Mouse (Mus musculus) megakaryocyte, embryonic 14.5 days (primary cell): Measurements from ENCODE around the gene Nup88. TPM values are rescaled to one million over a fixed set of nuclear protein-coding genes. Genes with fewer than 3 reads are reported as not detected.
"Not testable (repeated sequence)": the region's sequence is repeated elsewhere in the genome, so short reads cannot be mapped to it uniquely, and the experiment has no call there.

Source experiments
- H3K27me3 ChIP-seq: replicated peaks from 2 replicates; pipeline ENCODE3; 2012; ENCODE audit warnings: inconsistent platforms
- H3K36me3 ChIP-seq: replicated peaks from 2 replicates; pipeline ENCODE3; 2012; ENCODE audit warnings: low read length, inconsistent platforms, mixed read lengths
- H3K4me1 ChIP-seq: 2 replicates; pipeline ENCODE4 v1.6.1; 2012; ENCODE audit warnings: inconsistent platforms
- H3K4me3 ChIP-seq: replicated peaks from 2 replicates; pipeline ENCODE3; 2012; ENCODE audit warnings: moderate library complexity, mild to moderate bottlenecking, inconsistent platforms
- H3K9me3 ChIP-seq: 2 replicates; pipeline ENCODE4 v1.6.1; 2012; ENCODE audit warnings: inconsistent platforms
- FLI1 ChIP-seq: IDR thresholded peaks from 2 replicates; pipeline ENCODE4 v1.6.1; 2012; ENCODE audit warnings: low read length, inconsistent platforms, mixed read lengths
- GATA1 ChIP-seq: IDR thresholded peaks from 3 replicates; pipeline ENCODE4 v1.6.1; 2012; ENCODE audit warnings: mixed read lengths, low read length, inconsistent platforms, borderline replicate concordance
- polyA plus RNA-seq: library from polyadenylated mRNA; stranded (reverse); fragments of >175 nt; gene quantifications from 2 replicates; pipeline ENCODE4 v1.2.3, GENCODE M21; 2012; ENCODE audit warnings: low replicate concordance; ENCODE audit not compliant: insufficient read depth

Nup88 gene
- polyA plus RNA-seq, 1 experiment: 21.9 TPM

DNA sequence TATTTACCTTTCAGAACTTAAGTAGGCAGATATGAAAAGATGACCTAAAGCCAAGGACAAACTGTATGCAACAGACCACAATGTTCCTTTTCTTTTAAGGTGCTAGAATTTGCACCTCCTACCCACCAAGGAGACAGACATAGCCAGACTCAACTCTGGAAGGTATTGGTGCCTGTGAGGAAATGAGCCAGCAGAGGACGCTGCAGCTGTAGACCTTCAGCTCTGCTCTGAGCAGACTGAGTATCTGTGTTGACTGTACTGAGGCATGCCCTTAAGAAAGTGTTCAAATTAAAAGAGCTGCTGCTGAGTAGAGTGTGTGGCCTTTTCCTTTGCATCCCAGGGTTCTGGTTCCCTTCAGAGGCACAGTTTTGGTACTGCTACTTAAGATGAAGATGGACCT lies 27.2 kb downstream of the Nup88 start:
- no peaks in the 10 kb centered on the region for H3K27me3 ChIP-seq
- peaks cover 5% of the 10 kb centered on the region for H3K4me1 ChIP-seq
- no peak overlapping the region for H3K4me3 ChIP-seq
- H3K9me3 ChIP-seq: no peaks in the 10 kb centered on the region
- TF ChIP-seq FLI1: no peak
- TF ChIP-seq GATA1: no peak
- H3K36me3 ChIP-seq: peaks cover 96% of the 10 kb centered on the region

DNA sequence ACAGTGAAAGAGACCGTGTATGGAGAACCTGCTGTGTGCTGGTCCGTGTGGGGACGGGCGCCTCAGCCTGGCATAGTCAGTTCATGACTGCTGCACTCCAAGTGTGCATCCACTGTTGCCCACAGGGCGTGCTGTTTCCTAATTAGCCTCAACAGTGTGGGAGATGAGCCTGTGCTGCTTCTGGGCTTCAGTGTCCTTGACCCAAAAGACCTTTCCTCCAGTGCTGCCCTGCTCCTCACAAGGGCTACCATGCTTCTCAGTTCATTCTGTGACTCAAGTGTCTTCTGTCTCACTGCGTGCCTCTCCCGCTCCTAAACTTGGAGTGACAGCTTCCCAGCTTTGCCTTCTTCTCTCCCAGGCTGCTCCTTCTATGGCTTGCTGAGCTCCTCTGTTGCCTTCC lies 34.5 kb downstream of the Nup88 start:
- TF ChIP-seq GATA1 (no peak), FLI1 (no peak)
- Histone ChIP-seq H3K4me3 (no peak overlapping the region), H3K27me3 (no peaks in the 10 kb centered on the region), H3K4me1 (peaks cover 13% of the 10 kb centered on the region), H3K36me3 (peaks cover 95% of the 10 kb centered on the region), H3K9me3 (no peaks in the 10 kb centered on the region)

DNA sequence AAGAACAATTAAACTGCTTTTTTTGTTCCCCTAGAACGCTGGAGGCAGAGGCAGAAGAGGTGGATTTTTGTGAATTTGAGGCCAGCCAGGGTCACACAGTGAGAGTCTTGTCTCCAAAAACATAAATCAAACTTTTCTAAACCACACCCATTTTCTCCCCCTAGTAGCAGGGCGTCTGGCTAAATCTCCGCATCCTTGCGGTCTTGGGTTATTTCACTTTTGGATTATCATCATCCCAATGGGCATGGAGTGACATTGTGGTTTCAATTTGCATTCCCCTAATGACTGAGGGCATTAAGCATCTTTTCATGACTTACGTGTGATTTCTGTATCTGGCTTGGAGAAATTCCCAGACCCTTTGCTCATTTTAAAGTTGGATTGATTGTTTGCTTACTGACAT lies 38.3 kb downstream of the Nup88 start:
- Histone ChIP-seq H3K4me3 (no peak overlapping the region), H3K9me3 (no peaks in the 10 kb centered on the region), H3K27me3 (no peaks in the 10 kb centered on the region), H3K4me1 (peaks cover 12% of the 10 kb centered on the region), H3K36me3 (peaks cover 87% of the 10 kb centered on the region)
- no peak for TF ChIP-seq GATA1
- TF ChIP-seq FLI1: no peak

DNA sequence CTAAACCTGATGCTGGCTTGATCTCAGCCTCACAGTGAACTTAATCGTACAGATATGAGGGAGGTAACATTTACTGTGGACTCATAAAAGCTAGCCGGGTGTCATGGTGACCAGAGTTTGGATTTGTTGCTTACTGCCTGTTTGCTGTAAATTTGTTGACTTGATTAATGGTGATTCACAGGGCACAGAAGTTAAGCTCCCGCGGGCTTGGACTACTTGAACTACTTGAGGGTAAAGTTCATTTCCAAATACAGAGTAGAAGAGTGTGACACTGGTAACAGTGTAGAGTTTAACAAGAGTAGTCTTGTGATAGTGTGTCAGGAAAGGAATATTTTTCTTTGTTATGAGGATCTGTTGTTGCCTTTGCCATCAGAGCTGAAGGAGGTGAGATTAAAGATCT lies 50.2 kb downstream of the Nup88 start:
- Histone ChIP-seq H3K4me1 (peaks cover 14% of the 10 kb centered on the region), H3K27me3 (no peaks in the 10 kb centered on the region), H3K4me3 (no peak overlapping the region), H3K36me3 (peaks cover 93% of the 10 kb centered on the region), H3K9me3 (no peaks in the 10 kb centered on the region)
- no peak for TF ChIP-seq GATA1
- no peak for TF ChIP-seq FLI1

DNA sequence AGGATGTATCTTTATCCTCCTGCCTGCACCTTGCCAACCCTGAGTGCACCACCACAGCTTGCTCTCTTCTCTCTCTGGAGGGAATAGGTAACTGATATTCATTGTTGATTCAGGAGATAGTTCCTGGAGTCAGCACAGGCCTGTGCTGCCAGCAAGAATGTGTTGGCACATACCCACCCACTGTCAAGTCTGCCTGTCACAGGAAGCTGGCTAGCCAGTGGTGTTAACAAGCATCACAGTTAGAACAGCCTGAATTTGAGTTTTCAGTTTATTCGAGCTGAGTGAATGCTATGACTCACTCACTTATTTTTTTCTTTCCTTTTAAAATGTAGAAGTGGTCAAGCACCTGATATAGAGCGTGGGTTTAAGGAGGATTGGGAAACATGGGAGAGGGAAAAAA lies 51.9 kb downstream of the Nup88 start:
- Histone ChIP-seq H3K4me3 (no peak overlapping the region), H3K4me1 (peaks cover 14% of the 10 kb centered on the region), H3K27me3 (no peaks in the 10 kb centered on the region), H3K9me3 (no peaks in the 10 kb centered on the region), H3K36me3 (peaks cover 86% of the 10 kb centered on the region)
- TF ChIP-seq FLI1 (no peak), GATA1 (no peak)

DNA sequence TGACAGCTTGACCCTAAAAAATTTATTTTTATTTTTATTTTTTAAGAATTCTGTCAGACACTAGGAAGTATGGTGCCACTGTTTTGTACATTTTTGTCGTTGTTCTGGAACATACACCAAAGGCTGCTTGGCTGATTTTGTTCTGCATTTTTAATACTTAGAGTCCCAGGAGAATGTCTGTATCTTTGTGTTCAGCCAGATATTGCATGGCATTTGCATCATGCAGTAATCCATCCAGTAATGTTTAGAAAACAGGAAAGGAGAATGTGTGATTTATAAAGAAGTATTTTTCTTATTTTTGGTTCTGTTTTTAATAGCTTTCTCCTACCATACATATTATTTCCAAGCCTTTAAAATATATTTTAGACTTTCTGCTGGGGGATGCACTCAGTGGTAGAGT lies 57.9 kb downstream of the Nup88 start:
- H3K27me3 ChIP-seq: no peaks in the 10 kb centered on the region
- no peaks in the 10 kb centered on the region for H3K9me3 ChIP-seq
- no peaks in the 10 kb centered on the region; the same call in none of the 2 replicates for H3K4me1 ChIP-seq
- peaks cover 79% of the 10 kb centered on the region for H3K36me3 ChIP-seq
- TF ChIP-seq FLI1: no peak
- TF ChIP-seq GATA1: no peak
- no peak overlapping the region for H3K4me3 ChIP-seq

DNA sequence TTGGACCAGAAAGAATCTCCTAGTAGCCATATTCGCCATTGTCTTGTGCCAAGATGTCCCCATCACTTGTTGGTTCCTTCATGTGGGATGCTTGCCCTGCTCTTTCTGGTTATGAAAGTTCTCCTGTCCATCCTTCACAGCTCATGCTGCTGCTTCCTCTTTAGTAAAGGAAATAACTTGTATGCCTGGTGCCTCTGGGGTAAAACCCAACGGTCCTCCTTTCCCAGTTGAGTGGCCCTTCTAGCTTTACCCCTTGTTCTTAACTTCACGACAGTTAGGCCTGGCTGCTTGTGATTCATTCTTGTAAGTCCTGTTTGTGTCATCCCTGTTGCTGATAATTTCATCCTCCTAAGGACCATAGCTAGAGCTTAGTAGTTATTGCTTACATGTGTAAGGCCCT lies 58.5 kb downstream of the Nup88 start:
- Histone ChIP-seq H3K4me3 (no peak overlapping the region), H3K4me1 (peaks cover 6% of the 10 kb centered on the region), H3K9me3 (no peaks in the 10 kb centered on the region), H3K27me3 (no peaks in the 10 kb centered on the region), H3K36me3 (peaks cover 77% of the 10 kb centered on the region)
- TF ChIP-seq GATA1 (no peak), FLI1 (no peak)

DNA sequence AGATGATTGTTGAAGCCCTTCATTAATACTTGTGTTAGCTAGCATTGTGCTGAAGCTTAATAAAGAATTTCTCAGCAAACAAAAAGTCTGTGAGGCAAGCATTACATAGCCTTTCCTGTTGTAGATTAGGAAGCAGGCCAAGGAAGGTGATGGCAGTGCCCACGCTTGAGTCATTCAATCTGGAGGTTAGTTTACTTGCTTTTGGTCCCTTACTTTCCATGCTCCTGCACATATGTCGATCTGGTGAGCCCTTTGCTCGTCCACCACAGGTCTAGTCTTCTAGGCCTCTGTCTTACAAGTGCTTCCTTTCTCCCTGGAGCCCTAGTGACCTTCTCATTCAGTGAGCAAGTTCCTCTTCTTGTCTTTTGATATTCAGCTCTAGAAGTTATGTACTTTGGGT lies 63.1 kb downstream of the Nup88 start:
- H3K4me3 ChIP-seq: no peak overlapping the region
- H3K36me3 ChIP-seq: peaks cover 71% of the 10 kb centered on the region
- TF ChIP-seq FLI1 (no peak), GATA1 (no peak)
- H3K4me1 ChIP-seq: peaks cover 9% of the 10 kb centered on the region
- H3K27me3 ChIP-seq: no peaks in the 10 kb centered on the region
- H3K9me3 ChIP-seq: no peaks in the 10 kb centered on the region

DNA sequence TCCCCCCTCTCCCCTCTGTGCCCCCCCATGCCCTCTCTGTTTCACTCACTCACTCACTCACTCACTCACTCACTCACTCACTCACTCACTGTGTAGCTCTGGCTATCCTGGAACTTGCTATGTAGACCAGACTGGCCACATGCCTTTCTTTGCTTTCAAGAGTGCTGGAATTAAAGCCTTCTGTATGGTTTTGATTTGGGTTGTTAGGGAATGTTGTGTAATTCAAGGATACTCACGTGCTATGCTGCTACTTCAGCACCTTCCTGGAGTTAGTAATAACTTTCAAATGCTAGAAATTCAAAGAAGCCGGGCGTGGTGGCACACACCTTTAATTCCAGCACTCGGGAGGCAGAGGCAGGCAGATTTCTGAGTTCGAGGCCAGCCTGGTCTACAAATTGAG lies 71.6 kb downstream of the Nup88 start:
- Histone ChIP-seq H3K36me3 (peaks cover 64% of the 10 kb centered on the region), H3K9me3 (peaks cover 12% of the 10 kb centered on the region)
- H3K4me1 ChIP-seq, H3K27me3 ChIP-seq, H3K4me3 ChIP-seq: not testable (repeated sequence)

DNA sequence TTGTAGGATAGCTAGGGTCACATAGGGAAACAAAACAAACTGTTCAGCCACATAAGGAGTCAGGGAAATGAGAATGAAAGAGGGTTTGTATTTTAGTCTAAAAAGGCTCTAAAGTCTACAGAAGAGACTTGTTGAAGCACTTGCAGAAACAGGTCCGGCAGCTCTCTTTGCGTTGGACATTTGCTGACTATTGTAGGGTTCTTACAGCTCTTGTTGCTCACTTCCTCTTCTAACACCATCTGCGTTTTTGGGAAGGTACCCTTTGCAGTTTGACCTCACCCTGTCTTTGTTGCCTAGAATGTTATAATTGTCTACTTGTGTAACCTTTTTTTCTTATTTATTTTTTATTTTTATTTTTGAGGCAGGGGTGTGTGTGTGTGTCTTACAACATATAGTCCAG lies 72.1 kb downstream of the Nup88 start:
- Histone ChIP-seq H3K9me3 (peaks cover 12% of the 10 kb centered on the region), H3K4me1 (peaks cover 6% of the 10 kb centered on the region; the same call in 1 of the 2 replicates), H3K36me3 (peaks cover 67% of the 10 kb centered on the region), H3K27me3 (no peaks in the 10 kb centered on the region), H3K4me3 (no peak overlapping the region)
- TF ChIP-seq FLI1 (no peak), GATA1 (no peak)

Other genes starting within 250 kb of the Nup88 start
- gene Zfp3, start 205.8 kb downstream of the Nup88 start, polyA plus RNA-seq: 0.55 TPM in 1 of 2 replicates, not detected in the other
- gene Scimp, start 157.4 kb downstream of the Nup88 start, polyA plus RNA-seq: not detected in 2 replicates
- gene Rabep1, start 125.2 kb downstream of the Nup88 start, polyA plus RNA-seq: 2.9 and 29.2 TPM in 2 replicates
- 9.3 TPM in 1 of 2 replicates, not detected in the other for gene Rpain, start 240 bp upstream of the Nup88 start, polyA plus RNA-seq
- 211 and 537 TPM in 2 replicates for gene C1qbp, start 13.1 kb upstream of the Nup88 start, polyA plus RNA-seq
- gene Dhx33, start 34.5 kb upstream of the Nup88 start, polyA plus RNA-seq: 3.6 and 4.1 TPM in 2 replicates
- 1.4 TPM in 1 of 2 replicates, not detected in the other for gene Mis12, start 49.6 kb upstream of the Nup88 start, polyA plus RNA-seq
- 3.4 and 28.6 TPM in 2 replicates for gene Derl2, start 49.9 kb upstream of the Nup88 start, polyA plus RNA-seq
- not detected in 2 replicates for gene 6330403K07Rik, start 63.5 kb upstream of the Nup88 start, polyA plus RNA-seq
- not detected in 2 replicates for gene Nlrp1a, start 174.7 kb upstream of the Nup88 start, polyA plus RNA-seq